Comparison of ENCODE assay signal across 10 mouse cellular contexts in the genomic region with DNA sequence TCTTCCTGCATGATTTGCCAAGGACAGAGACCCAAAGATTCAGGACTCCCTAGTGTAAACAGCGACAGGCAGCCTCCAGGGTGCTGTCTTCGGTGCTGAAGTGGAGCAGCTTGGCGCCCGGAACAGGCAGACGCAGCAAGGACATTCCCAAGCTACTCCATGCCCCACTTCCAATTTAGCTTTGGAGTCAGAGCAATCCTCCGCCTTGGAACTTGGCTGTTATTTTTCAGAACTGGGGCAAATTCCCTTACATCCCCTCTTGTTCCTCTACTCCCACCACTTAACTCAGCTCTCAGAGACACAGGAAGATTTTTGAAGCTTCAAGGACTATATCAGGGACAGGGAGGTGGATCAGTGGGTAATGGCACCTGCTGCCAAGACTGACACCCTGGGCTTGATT.
A peak's percentile ranks its signal among the peaks of the same experiment; 100 is the strongest.
DNase-seq lines count a peak whose midpoint lies in the region; ATAC-seq and TF ChIP-seq lines count a peak whose summit lies in the region.
"Had no signal": no experiment of that assay in that cellular context is flagged by ENCODE, and none has a peak within 500 bp of the region (broad histone marks: within the 10 kb centered on the region; RNA-seq: fewer than 3 reads in every experiment).

No protein-coding gene starts in this region.

- H3K27ac ChIP-seq in lung, embryonic 14.5 days (ENCODE audit: low read depth): no peak overlapping the region
- H3K27ac ChIP-seq in neural tube, embryonic 11.5 days (ENCODE audit: low read depth, low read length): no peak overlapping the region
- H3K27ac ChIP-seq: heart, embryonic 15.5 days had no signal

- no peaks in the 10 kb centered on the region for H3K9me3 ChIP-seq in lung, embryonic 14.5 days (ENCODE audit: low read depth, low read length)
- no peaks in the 10 kb centered on the region for H3K9me3 ChIP-seq in neural tube, embryonic 11.5 days (ENCODE audit: control insufficient read depth, low read length)
- H3K9me3 ChIP-seq: heart, embryonic 15.5 days had no signal

- peak; percentile 83 for ATAC-seq in frontal cortex, adult (ENCODE audit: low TSS enrichment)
- ATAC-seq in lung, embryonic 14.5 days (ENCODE audit: insufficient read depth): no peak
- ATAC-seq in neural tube, embryonic 11.5 days (ENCODE audit: insufficient read depth, low FRiP score, low TSS enrichment): no peak
- ATAC-seq in cerebellum, adult (ENCODE audit: insufficient number of reproducible peaks, low FRiP score, low TSS enrichment): no peak

- no peak for TF ChIP-seq POLR2A in brain, embryonic 14.5 days (IDR thresholded peaks at IDR 0.05; ENCODE audit: borderline replicate concordance, extremely low read depth, insufficient read depth, insufficient read length, poor library complexity, severe bottlenecking)

- WGBS in lung, embryonic 14.5 days: 8% methylated on average over 6 of the region's 6 CpGs
- WGBS in neural tube, embryonic 11.5 days: 10% methylated on average over 6 of the region's 6 CpGs

- H3K4me2 ChIP-seq in lung, embryonic 14.5 days: no peak overlapping the region
- H3K4me2 ChIP-seq in neural tube, embryonic 11.5 days (ENCODE audit: low read depth): no peak overlapping the region
- H3K4me2 ChIP-seq: heart, embryonic 15.5 days had no signal

- H3K9ac ChIP-seq in lung, embryonic 14.5 days: no peak overlapping the region
- no peak overlapping the region for H3K9ac ChIP-seq in neural tube, embryonic 11.5 days (ENCODE audit: low read length)
- H3K9ac ChIP-seq: heart, embryonic 15.5 days had no signal

- no peaks in the 10 kb centered on the region for H3K27me3 ChIP-seq in lung, embryonic 14.5 days (ENCODE audit: insufficient read depth, low read length)
- no peaks in the 10 kb centered on the region for H3K27me3 ChIP-seq in neural tube, embryonic 11.5 days (ENCODE audit: control insufficient read depth, insufficient read depth, low read length)

- no peak for DNase-seq in frontal cortex, postnatal 25 days (ENCODE audit: low spot score in 2 of 2)
- peak; percentile 82 for DNase-seq in lung, embryonic 14.5 days
- no peak for DNase-seq in lung, adult 18-20 months
- DNase-seq in brain, embryonic 14.5 days (ENCODE audit: low read depth): peak; percentile 20
- peak; percentile 36 for DNase-seq in neural tube, embryonic 11.5 days (ENCODE audit: low spot score)
- DNase-seq in T-cell, adult 2 months (ENCODE audit: low spot score): no peak
- DNase-seq: cerebellum, adult 8-10 months had no signal

- no peaks in the 10 kb centered on the region for H3K4me1 ChIP-seq in lung, embryonic 14.5 days (ENCODE audit: insufficient read depth)
- no peaks in the 10 kb centered on the region for H3K4me1 ChIP-seq in neural tube, embryonic 11.5 days (ENCODE audit: control insufficient read depth, insufficient read depth, low read length)
- H3K4me1 ChIP-seq: heart, embryonic 15.5 days had no signal

- no peak overlapping the region for H3K4me3 ChIP-seq in lung, embryonic 14.5 days (ENCODE audit: low read depth, low read length)
- no peak overlapping the region for H3K4me3 ChIP-seq in neural tube, embryonic 11.5 days (ENCODE audit: low read depth, low read length)
- H3K4me3 ChIP-seq: heart, embryonic 15.5 days had no signal

- no peaks in the 10 kb centered on the region for H3K36me3 ChIP-seq in lung, embryonic 14.5 days (ENCODE audit: insufficient read depth)
- H3K36me3 ChIP-seq in neural tube, embryonic 11.5 days (ENCODE audit: control insufficient read depth, insufficient read depth, low read length): no peaks in the 10 kb centered on the region
- H3K36me3 ChIP-seq: heart, embryonic 15.5 days had no signal

- no peak for TF ChIP-seq CTCF in lung, embryonic 14.5 days (IDR thresholded peaks at IDR 0.05; ENCODE audit: low read depth)
- TF ChIP-seq CTCF in brain, embryonic 14.5 days (IDR thresholded peaks at IDR 0.05; ENCODE audit: borderline replicate concordance, extremely low read depth, insufficient read depth, insufficient read length): no peak

Comparison
In these comparisons a context has a peak if more than half of its experiments do, and no peak if none do; other contexts are left out.
1. DNase-seq: peak in lung, embryonic 14.5 days (single experiment), brain, embryonic 14.5 days (single experiment) and neural tube, embryonic 11.5 days (single experiment); none in frontal cortex, postnatal 25 days (0 of 2), lung, adult 18-20 months (0 of 2) and T-cell, adult 2 months (single experiment).